Mouse (Mus musculus): ENCODE measurements at regions not wholly inside any gene's neighbourhood (a gene's known extent, or its start where the extent isn't known, plus 50 kb on each side); places are given as distances from the start of the nearest gene placed in this dataset.
A peak's percentile ranks its signal among the peaks of the same experiment; 100 is the strongest.

GRCm38 (mm10) chr11:28697644-28698480 lies 113.7 kb upstream of the Ccdc85a start:
- Histone ChIP-seq H3K4me3 (replicated peaks) (no peak overlapping the region), H3K9ac (no peak overlapping the region), H3K9me3 (replicated peaks) (no peaks in the 10 kb centered on the region), H3K36me3 (no peaks in the 10 kb centered on the region), H3K27me3 (no peaks in the 10 kb centered on the region), H3K27ac (replicated peaks) (no peak overlapping the region), H3K4me1 (peaks cover 5% of the 10 kb centered on the region), H3K4me2 (replicated peaks) (no peak overlapping the region)
- 33% methylated on average over 8 of the region's 8 CpGs for WGBS
- ATAC-seq (ENCODE audit: insufficient number of reproducible peaks, low FRiP score, low TSS enrichment, low read depth): no peak

GRCm38 (mm10) chr11:28695031-28695430 lies 110.9 kb upstream of the Ccdc85a start:
- no peaks in the 10 kb centered on the region for H3K27me3 ChIP-seq
- 87% methylated on average over 3 of the region's 3 CpGs for WGBS
- no peak overlapping the region for H3K9ac ChIP-seq
- H3K4me1 ChIP-seq: peaks cover 10% of the 10 kb centered on the region
- no peak overlapping the region for H3K4me3 ChIP-seq (replicated peaks)
- no peaks in the 10 kb centered on the region for H3K36me3 ChIP-seq
- H3K27ac ChIP-seq (replicated peaks): no peak overlapping the region
- no peaks in the 10 kb centered on the region for H3K9me3 ChIP-seq (replicated peaks)
- no peak overlapping the region for H3K4me2 ChIP-seq (replicated peaks)
- no peak for ATAC-seq (ENCODE audit: insufficient number of reproducible peaks, low FRiP score, low TSS enrichment, low read depth)

- Histone ChIP-seq H3K9me3 (replicated peaks) (no peaks in the 10 kb centered on the region), H3K27me3 (no peaks in the 10 kb centered on the region), H3K36me3 (no peaks in the 10 kb centered on the region), H3K4me1 (peaks cover 10% of the 10 kb centered on the region), H3K4me2 (replicated peaks) (no peak overlapping the region), H3K27ac (replicated peaks) (peak overlapping the region; percentile 63; the same call in 1 of the 2 replicates), H3K9ac (no peak overlapping the region), H3K4me3 (replicated peaks) (no peak overlapping the region)
- 11% methylated on average over 1 of the region's 1 CpGs for WGBS
- ATAC-seq (ENCODE audit: insufficient number of reproducible peaks, low FRiP score, low TSS enrichment, low read depth): no peak
These were observed 109.2 kb upstream of the Ccdc85a start for GRCm38 (mm10) chr11:28693303-28693702.

GRCm38 (mm10) chr11:28692263-28693194 lies 108.4 kb upstream of the Ccdc85a start:
- Histone ChIP-seq H3K9ac (no peak overlapping the region), H3K27me3 (no peaks in the 10 kb centered on the region), H3K4me2 (replicated peaks) (no peak overlapping the region), H3K4me3 (replicated peaks) (no peak overlapping the region), H3K36me3 (no peaks in the 10 kb centered on the region), H3K4me1 (peaks cover 10% of the 10 kb centered on the region), H3K27ac (replicated peaks) (peak overlapping the region; percentile 51), H3K9me3 (replicated peaks) (no peaks in the 10 kb centered on the region)
- WGBS: 13% methylated on average over 3 of the region's 3 CpGs
- ATAC-seq (ENCODE audit: insufficient number of reproducible peaks, low FRiP score, low TSS enrichment, low read depth): peak; percentile 88

GRCm38 (mm10) chr11:28688436-28688835 lies 104.3 kb upstream of the Ccdc85a start:
- no peaks in the 10 kb centered on the region for H3K27me3 ChIP-seq
- WGBS: 34% methylated on average over 1 of the region's 1 CpGs

GRCm38 (mm10) chr11:28685407-28685806 lies 101.3 kb upstream of the Ccdc85a start:
- ATAC-seq (ENCODE audit: insufficient number of reproducible peaks, low FRiP score, low TSS enrichment, low read depth): no peak
- Histone ChIP-seq H3K4me2 (replicated peaks) (no peak overlapping the region), H3K4me1 (no peaks in the 10 kb centered on the region), H3K27me3 (no peaks in the 10 kb centered on the region), H3K27ac (replicated peaks) (no peak overlapping the region), H3K9ac (no peak overlapping the region), H3K4me3 (replicated peaks) (no peak overlapping the region), H3K36me3 (no peaks in the 10 kb centered on the region), H3K9me3 (replicated peaks) (no peaks in the 10 kb centered on the region)

More at GRCm38 (mm10) chr11:28688436-28688835, 104.3 kb upstream of the Ccdc85a start:
- Histone ChIP-seq H3K9me3 (replicated peaks) (no peaks in the 10 kb centered on the region), H3K4me3 (replicated peaks) (no peak overlapping the region), H3K27ac (replicated peaks) (no peak overlapping the region), H3K4me1 (peaks cover 10% of the 10 kb centered on the region), H3K4me2 (replicated peaks) (no peak overlapping the region), H3K9ac (no peak overlapping the region), H3K36me3 (no peaks in the 10 kb centered on the region)
- no peak for ATAC-seq (ENCODE audit: insufficient number of reproducible peaks, low FRiP score, low TSS enrichment, low read depth)

GRCm38 (mm10) chr11:28681311-28681710 lies 97.2 kb upstream of the Ccdc85a start:
- Histone ChIP-seq H3K9me3 (replicated peaks) (no peaks in the 10 kb centered on the region), H3K27me3 (no peaks in the 10 kb centered on the region), H3K4me2 (replicated peaks) (no peak overlapping the region), H3K27ac (replicated peaks) (no peak overlapping the region), H3K36me3 (no peaks in the 10 kb centered on the region), H3K4me3 (replicated peaks) (no peak overlapping the region), H3K9ac (no peak overlapping the region), H3K4me1 (no peaks in the 10 kb centered on the region)
- no peak for ATAC-seq (ENCODE audit: insufficient number of reproducible peaks, low FRiP score, low TSS enrichment, low read depth)
- WGBS: 80% methylated on average over 3 of the region's 3 CpGs

GRCm38 (mm10) chr11:28670765-28671164 lies 86.6 kb upstream of the Ccdc85a start:
- no peak overlapping the region for H3K4me2 ChIP-seq (replicated peaks)
- H3K27me3 ChIP-seq: no peaks in the 10 kb centered on the region
- no peak for ATAC-seq (ENCODE audit: insufficient number of reproducible peaks, low FRiP score, low TSS enrichment, low read depth)
- no peak overlapping the region for H3K4me3 ChIP-seq (replicated peaks)
- H3K4me1 ChIP-seq: no peaks in the 10 kb centered on the region
- no peaks in the 10 kb centered on the region for H3K9me3 ChIP-seq (replicated peaks)
- H3K36me3 ChIP-seq: no peaks in the 10 kb centered on the region
- H3K27ac ChIP-seq (replicated peaks): no peak overlapping the region
- no peak overlapping the region for H3K9ac ChIP-seq

- Histone ChIP-seq H3K36me3 (no peaks in the 10 kb centered on the region), H3K27ac (replicated peaks) (no peak overlapping the region), H3K4me2 (replicated peaks) (no peak overlapping the region), H3K4me1 (no peaks in the 10 kb centered on the region), H3K4me3 (replicated peaks) (no peak overlapping the region), H3K9ac (no peak overlapping the region), H3K27me3 (no peaks in the 10 kb centered on the region), H3K9me3 (replicated peaks) (no peaks in the 10 kb centered on the region)
- 71% methylated on average over 4 of the region's 4 CpGs for WGBS
- no peak for ATAC-seq (ENCODE audit: insufficient number of reproducible peaks, low FRiP score, low TSS enrichment, low read depth)
These were observed 85.2 kb upstream of the Ccdc85a start for GRCm38 (mm10) chr11:28669359-28669758.

GRCm38 (mm10) chr11:28660377-28660776 lies 76.3 kb upstream of the Ccdc85a start:
- H3K36me3 ChIP-seq: no peaks in the 10 kb centered on the region
- no peak overlapping the region for H3K9ac ChIP-seq
- no peak for ATAC-seq (ENCODE audit: insufficient number of reproducible peaks, low FRiP score, low TSS enrichment, low read depth)
- no peaks in the 10 kb centered on the region for H3K4me1 ChIP-seq
- no peaks in the 10 kb centered on the region for H3K27me3 ChIP-seq
- 31% methylated on average over 4 of the region's 4 CpGs for WGBS
- H3K9me3 ChIP-seq (replicated peaks): no peaks in the 10 kb centered on the region
- H3K27ac ChIP-seq (replicated peaks): no peak overlapping the region
- no peak overlapping the region for H3K4me3 ChIP-seq (replicated peaks)
- no peak overlapping the region for H3K4me2 ChIP-seq (replicated peaks)

GRCm38 (mm10) chr11:28655169-28655846 lies 71.2 kb upstream of the Ccdc85a start:
- H3K4me3 ChIP-seq (replicated peaks): no peak overlapping the region
- no peaks in the 10 kb centered on the region for H3K27me3 ChIP-seq
- H3K4me2 ChIP-seq (replicated peaks): no peak overlapping the region
- H3K9ac ChIP-seq: no peak overlapping the region
- ATAC-seq (ENCODE audit: insufficient number of reproducible peaks, low FRiP score, low TSS enrichment, low read depth): no peak
- H3K36me3 ChIP-seq: no peaks in the 10 kb centered on the region
- 79% methylated on average over 12 of the region's 12 CpGs for WGBS
- no peaks in the 10 kb centered on the region for H3K4me1 ChIP-seq
- H3K27ac ChIP-seq (replicated peaks): no peak overlapping the region
- no peaks in the 10 kb centered on the region for H3K9me3 ChIP-seq (replicated peaks)

Measured in embryonic facial prominence, embryonic 15.5 days (tissue).